Mouse (Mus musculus) frontal cortex, adult 2 months (tissue): ENCODE measurements around the gene Zfp639. TPM values are rescaled to one million over a fixed set of nuclear protein-coding genes. Genes with fewer than 3 reads are reported as not detected.

ENCODE experiments used
- DNase-seq, 2 experiments: peaks; one replicate each; pipeline ENCODE4 v3.0.0; 2022; ENCODE audit warnings: low spot score in 1 of 2; ENCODE audit errors: extremely low spot score in 1 of 2
- polyA plus RNA-seq: library from polyadenylated mRNA; depleted of rRNA; stranded (reverse); fragments of >200 nt; gene quantifications from 2 replicates; pipeline ENCODE4 v1.2.3, GENCODE M21; 2012

Zfp639 gene
- polyA plus RNA-seq, 1 experiment, result 57.8 TPM

DNA sequence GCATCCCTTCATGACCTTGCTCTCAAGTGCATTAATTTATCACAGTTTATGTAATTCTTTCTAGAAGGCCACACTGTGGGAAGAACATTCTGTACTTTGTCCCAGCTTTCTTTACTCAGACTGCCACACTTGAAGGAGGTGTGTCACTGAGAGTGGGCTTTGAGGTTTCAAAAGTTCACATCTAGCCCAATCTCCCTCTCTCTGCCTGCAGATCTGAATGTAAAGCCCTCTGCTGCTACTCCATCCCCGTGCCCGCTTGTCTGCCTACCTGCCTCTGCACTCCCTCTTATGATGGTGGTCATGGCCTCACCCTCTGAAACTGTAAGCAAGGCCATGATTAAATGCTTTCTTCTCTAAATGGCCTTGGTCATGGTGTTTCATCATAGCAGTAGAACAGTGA lies 9.7 kb upstream of the Zfp639 start:
- no peak for DNase-seq

DNA sequence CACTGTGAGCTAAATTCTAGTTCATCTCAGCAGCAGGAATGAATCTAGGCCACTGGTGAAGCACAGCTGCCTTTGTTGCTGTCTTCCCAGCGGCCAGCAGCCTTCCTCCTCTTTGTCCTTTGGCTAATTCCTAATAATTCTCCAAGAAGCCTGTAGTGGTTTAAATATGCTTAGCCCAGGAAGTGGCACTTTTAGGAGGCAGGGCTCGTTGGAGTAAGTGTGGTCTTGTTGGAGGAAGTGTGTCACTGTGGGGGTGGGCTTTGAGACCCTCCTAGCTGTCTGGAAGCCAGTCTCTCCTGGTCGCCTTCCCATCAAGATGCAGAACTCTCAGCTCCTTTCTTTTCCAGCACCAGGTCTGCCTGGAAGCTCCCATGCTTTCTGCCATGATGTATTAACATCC lies 4.2 kb upstream of the Zfp639 start:
- no peak for DNase-seq

DNA sequence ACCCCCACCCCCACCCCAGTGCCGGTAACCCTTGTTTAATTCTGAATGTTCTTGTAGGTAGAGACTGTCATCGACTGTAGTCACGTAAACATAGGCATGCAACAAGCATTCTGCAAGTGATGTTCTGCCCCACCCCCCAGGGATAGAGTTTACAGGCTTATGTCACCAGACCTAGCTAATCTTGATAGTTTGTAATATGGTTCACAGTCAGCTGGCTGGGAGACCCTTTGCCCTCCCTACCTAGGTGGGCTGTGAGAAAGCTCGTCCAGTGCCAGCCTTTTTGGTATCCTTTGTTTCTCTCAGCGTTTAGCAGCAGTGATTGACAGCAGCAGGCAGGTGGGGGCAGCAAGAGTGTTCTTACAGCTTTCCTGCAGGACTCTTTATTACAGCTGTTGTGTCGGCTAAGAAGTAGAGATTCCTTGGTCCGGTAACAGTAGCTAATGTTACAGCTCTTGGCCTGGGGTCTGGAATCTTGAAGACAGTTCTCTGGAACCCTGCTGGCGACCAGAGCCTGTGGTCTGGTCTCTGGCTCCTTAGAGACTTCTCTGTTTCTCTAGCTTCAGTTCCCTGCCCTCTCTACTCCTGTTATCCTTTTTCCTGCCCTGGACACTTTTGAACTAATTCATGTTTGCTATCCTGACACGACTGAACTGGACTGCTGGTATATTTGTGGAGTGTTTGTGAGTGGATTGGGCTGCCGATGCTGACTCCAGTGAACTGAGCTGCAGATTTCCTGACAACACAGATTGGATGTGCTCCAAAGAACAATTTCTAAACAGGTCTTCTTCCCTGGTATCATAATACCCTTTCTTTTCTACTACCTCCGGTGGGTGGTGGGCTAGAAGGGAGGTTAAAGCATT lies 3.5 kb upstream of the Zfp639 start:
- DNase-seq, result no peak

DNA sequence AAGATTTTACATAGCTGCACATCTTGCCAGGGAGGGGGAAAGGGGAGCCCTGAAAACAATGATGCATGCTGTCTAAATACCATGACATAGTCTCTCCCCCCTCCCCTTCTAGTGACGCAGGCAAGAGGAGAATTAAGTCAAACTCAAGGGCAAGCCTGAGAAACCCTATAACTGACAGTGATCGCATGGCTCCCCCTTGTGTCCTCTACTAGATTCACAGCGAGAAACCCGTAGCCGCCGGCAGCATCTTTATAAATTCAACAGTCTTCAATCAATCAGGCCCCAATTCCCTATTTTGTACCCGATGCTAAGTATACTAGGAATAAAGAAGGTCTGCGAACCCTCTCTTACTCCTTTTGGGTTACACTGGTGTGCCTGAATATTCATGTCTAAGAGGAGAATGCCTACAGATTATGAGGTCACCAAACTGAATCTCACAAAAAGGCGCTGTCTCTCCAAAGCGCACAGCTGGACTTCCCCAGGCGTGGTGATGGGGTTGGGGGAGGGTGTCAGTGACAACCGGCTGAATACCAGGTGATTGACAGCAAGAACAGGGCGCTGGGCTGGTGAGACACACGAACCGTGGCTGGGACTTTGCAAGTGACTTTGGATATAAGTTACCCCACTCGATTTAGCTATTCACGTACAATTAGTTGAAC lies 1.3 kb upstream of the Zfp639 start:
- DNase-seq, result peak; percentile 49 to 87

DNA sequence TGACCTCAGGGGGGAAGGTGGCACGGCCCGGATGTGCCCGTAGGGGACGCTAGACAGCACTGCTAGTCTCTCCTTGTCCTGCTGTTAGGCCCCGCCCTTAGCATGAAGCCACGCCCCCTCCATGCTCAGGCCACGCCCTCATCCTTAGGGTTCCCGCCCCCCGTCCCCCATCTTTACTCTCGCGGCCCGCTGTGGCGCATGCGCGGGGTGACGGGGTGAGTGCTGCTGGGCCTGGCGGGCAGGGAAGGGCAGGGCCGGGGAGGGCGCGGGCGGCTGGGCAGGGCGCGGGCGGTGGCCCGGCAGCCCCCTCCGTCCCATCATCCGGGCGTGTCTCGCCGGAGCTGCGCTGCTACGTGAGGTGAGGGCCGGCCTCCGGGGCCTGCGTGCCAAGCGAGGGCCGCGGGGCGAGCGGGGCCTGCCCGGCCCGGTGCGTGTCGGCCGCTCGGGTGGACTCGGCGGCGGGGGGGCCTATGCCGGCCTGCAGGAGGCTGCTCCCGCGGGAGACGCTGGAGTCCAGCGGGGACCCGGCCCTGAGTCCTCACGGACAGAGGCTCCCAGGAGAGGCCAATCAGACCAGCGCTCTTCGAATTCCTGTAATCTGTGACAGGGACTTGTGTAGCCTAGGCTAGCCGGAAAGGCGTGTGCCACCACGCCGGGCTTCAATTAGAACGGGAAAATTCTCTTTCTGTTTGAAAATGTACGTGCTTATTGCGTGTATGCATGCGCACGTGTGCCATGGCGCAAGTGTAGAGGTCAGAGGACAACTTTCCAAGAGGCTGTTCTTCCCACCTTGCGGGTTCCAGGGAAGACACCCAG lies 524 bp downstream of the Zfp639 start:
- peak; percentile 87 to 95 for DNase-seq

DNA sequence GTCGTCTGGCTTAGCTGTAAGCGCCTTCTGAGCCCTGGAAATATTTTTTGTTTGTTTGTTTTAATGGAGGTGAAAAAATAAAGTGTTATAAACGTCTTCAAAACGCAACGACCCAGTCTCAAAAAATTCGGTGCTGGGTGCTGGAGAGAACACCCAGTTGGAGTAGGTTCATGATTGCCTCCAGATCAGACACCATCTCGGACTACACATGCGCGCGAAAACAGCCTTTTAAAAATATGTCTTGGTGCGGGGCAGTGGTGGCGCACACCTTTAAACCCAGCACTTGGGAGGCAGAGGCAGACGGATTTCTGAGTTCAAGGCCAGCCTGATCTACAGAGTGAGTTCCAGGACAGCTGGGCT lies 1.1 kb downstream of the Zfp639 start:
- peak in 1 of 2 experiments; percentile 46 for DNase-seq

DNA sequence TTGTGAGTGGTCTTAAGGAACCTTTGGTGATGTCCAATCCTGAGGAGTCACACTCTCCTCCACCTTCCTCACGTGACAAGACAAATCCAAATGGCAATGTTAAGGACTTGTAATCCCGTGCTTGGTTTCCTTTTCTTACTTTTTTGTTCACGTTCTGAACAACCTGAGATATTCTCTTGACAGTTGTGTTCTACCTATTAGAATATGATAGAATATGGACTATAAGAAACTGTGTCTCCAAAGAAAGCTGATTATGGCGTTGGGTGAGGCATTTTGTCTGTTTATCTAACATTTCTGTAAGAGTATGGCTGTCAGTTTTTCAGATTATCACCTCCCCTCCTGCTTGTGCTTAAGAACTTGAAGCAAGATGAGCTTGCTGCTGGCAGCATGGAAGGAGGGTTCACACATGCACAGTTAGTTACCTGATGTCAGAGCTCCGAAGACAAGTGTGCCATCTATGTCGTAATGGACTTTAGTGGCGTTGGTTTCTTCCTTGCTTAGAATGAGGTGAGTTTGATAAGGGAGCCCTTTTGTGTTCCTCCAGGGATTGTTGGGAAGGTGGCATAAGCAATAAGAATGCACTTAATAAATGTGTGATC lies 2.7 kb downstream of the Zfp639 start:
- DNase-seq, result no peak

DNA sequence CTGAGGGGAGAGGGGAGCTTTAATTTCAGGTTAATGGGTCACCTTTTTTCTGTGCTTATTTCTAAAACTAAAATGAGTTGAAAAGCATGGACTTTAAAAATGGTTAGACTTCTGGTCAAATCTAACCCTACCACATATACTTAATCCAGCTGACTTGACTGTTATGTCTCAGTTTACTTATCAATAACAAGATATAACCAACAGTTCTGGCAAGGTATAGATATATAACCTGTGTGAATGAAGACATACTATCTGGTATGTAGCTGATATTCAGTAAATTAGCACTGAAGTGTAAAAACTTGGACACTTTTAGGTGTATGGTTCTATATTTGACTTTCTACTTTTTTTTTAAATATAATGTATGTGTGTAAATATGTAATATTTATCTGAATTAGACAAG lies 3.5 kb downstream of the Zfp639 start:
- DNase-seq, result no peak

DNA sequence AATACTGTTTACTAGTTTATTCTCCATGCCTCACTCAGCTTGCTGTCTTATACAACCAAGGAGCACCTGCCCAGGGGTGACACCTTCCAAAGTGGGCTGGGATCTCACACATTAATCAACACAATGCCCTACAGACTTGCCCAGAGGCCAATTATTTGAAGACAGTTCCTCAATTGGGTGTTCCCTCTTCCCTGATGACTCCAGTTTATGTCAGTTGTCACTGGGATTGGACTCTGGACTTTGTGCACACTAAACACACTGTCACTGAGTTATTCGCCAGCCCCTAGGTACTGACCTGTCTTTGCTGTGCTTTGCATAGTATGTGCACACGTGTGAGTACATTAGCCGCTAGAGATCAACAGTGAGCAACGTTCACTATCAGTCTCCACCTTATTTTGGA lies 17.1 kb downstream of the Zfp639 start:
- no peak for DNase-seq

DNA sequence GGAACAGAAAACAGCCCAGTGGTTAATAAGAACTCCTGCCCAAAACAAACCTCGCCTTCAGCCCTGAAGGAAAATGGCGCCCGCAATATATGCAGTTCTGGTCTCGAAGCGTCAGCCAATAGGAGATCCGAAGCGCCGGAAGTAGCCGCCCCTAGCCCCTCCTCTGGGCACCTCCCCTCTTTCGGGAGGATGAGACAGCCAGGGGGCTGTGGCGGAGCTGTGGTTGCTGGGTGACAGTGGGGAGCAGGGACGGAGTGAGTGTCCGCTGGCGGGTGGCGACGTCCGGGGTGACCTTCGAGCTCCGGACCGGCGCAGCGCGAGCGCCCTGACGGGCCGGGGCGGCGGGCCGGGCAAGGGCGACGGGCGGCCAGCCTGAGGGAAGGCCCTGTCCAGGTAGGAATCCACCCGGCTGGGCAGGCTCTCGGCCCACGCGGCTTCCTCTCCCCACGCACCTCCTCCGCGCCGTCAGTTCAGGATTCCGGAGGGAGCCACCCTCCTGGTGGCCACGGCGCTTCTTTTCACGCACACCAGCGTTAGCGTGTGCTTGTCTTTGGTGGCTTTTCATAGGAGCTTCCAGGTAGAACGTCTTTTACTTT lies 19.3 kb downstream of the Zfp639 start, which contains the start of gene Mfn1:
Mfn1 (plus strand) TSS at position 163 of the 596 bp plus-strand sequence.
- peak; percentile 90 to 95 for DNase-seq

DNA sequence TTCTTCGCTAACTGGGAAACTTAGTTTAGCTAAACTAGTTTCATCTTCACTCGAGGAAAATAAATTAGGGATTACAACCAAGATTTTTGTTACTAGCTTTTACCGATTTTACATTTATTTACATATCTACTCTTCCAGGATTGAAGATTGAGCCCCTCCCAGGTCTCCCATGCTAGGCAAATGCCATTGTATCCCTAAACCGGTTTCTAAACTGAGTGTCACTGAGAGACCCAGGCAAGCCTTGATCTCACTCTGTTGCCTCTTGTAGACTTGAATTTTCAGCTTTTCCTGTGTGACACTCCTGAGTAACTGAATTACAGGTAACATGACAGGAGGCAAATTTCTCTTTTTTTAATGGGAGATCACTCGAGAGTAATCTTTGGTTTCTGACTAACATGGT lies 20.0 kb downstream of the Zfp639 start:
- DNase-seq, result no peak

DNA sequence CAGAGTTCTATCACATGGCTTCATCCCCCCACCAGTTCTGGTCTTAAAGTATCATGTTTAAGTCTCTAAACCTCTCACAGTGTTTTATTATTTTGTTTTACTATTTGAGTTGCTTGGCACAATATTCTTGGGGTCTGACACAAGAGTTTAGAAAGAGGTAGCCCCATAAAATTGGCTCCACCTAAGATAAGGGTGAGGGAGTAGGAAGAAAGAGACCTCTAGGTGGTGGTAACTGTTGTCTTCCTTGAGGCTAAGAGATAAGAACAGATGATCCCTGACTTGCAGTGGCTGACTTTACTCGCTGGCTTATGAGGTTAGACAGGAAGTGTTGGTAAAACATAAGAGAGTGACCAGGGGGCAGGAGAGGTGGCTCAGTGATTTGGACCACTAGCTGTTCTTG lies 25.6 kb downstream of the Zfp639 start:
- DNase-seq, result no peak

DNA sequence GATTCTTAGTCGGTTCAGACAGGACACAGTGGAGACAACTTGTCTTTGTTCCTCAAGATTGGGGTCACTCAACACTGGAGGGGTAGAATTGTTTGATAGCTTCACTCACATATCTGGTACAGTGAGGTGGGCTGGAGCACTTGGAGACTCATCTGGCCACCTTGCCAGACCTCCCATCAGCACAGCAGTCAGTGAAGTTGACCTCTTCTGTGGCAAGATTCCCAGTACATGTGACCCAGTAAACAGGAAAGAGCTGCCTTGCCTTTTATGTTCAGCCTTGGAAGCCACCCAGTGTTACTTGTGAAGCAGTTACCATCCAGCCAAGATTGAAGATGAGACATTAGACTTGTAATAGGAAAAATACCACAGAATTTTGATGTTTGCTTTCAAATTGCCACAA lies 27.5 kb downstream of the Zfp639 start:
- DNase-seq, result peak; percentile 43 to 63

DNA sequence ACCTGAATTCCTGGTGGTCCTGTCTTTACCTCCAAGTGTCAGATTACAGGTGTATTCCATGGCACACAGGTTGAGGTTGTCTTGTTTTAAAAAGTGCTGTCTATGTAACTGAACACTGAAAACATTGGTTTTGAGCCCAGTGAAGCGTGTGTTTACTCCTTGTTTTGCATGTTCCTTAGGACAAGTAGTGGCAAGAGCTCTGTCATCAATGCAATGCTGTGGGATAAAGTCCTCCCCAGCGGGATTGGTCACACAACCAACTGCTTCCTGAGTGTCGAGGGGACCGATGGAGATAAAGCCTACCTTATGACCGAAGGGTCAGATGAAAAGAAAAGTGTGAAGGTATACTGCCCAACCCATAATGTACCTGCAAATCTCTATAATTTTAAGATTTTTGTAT lies 28.0 kb downstream of the Zfp639 start:
- DNase-seq, result no peak

DNA sequence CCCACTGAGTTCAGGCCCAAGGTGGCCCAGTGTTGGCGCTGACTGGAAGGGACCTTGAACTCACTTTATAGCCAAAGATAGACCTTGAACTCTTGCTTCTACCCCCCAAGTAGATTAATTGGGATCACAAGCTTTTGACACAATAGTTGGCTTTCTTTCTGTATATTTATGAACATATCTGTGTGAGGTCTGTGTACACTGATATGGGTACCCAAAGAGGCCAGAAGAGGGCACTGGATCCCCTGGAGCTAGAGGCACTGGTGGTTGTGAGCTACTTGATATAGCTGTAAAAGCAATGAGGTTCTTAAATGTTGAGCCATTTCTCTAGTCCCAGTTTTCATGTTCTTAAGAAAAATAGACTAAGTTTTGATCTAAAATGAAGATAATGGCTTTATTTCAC lies 43.0 kb downstream of the Zfp639 start:
- peak in 1 of 2 experiments; percentile 23 for DNase-seq

DNA sequence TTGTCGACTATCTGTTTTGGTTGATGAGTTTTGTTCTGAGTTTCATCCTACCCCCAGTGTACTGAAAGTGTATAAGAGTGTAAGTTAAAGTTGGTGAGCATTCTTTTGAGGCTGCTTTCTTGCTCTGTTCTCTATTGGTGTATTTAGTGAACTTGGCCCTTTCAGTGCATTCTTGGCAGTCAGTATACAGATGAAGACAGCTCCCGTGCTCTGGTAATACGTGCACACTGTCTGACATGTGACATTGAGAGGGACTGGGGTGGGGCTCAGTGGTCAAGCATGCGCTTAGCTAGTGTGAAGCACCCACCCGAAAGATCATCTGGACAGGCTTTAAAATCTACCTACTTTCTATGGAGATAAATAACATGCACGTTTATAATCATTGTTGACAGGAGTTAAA lies 53.3 kb downstream of the Zfp639 start:
- DNase-seq, result no peak
